In the genomic region with DNA sequence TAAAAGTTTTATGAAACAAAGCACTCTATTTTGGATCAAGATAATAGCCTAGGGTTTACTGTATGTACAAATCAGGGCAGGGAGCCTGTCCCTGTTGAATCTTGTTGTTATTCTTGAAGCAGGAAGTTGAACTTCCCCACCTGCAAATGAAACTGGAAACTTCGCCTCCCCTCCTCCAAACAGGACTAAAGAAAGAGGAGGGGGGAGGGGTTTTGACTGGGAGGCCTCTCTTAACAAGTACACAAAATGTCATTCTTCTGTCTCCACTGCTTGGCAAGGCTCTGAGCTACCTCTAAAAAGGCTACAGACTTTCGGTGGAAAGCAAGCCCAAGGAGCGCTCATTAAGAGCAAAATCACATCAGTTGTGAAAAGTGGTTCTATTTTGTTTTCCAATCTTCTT, we compare ENCODE assay signal across 18 mouse cellular contexts.
DNase-seq lines count a peak whose midpoint lies in the region; ATAC-seq and TF ChIP-seq lines count a peak whose summit lies in the region.
"Had no signal": no experiment of that assay in that cellular context is flagged by ENCODE, and none has a peak within 500 bp of the region (broad histone marks: within the 10 kb centered on the region; RNA-seq: fewer than 3 reads in every experiment).

No protein-coding gene starts in this region.

- TF ChIP-seq POLR2A in lung, adult 2 months (IDR thresholded peaks at IDR 0.05; ENCODE audit: borderline replicate concordance, extremely low read depth, low read depth, low read length) = no peak

- intact Hi-C loops in left cerebral cortex, postnatal 14 days (cut with DNase I) = no loop called here

- no peak for TF ChIP-seq CTCF in lung, postnatal 0 days (IDR thresholded peaks at IDR 0.05)
- no peak for TF ChIP-seq CTCF in lung, adult 2 months (IDR thresholded peaks at IDR 0.05; ENCODE audit: insufficient read depth, low read length)

- DNase-seq in hindbrain, embryonic 11.5 days (ENCODE audit: low spot score) = peak; percentile 9
- peak; percentile 11 for DNase-seq in lung, postnatal 0 days (ENCODE audit: low spot score)
- no peak for DNase-seq in lung, adult 2 months
- peak; percentile 35 for DNase-seq in embryonic facial prominence, embryonic 14.5 days (ENCODE audit: low spot score)
- no peak for DNase-seq in left cerebral cortex, postnatal 14 days (ENCODE audit: low spot score in 2 of 2)
- no peak for DNase-seq in adrenal gland, adult 8-10 months
- no peak for DNase-seq in thymus, postnatal 25 days
- DNase-seq: forebrain, postnatal 0 days; gastrocnemius, adult 2 months; kidney, adult 18-20 months; thymus, adult 2 months had no signal

- no peaks in the 10 kb centered on the region for H3K4me1 ChIP-seq in hindbrain, embryonic 11.5 days (replicated peaks; ENCODE audit: control insufficient read depth, insufficient read depth, low read length)
- H3K4me1 ChIP-seq in hindbrain, embryonic 16.5 days (ENCODE audit: control insufficient read depth, insufficient read depth, low read depth, low read length) = no peaks in the 10 kb centered on the region
- no peaks in the 10 kb centered on the region for H3K4me1 ChIP-seq in lung, postnatal 0 days (ENCODE audit: insufficient read depth, low read depth, low read length)
- H3K4me1 ChIP-seq in lung, adult 2 months (ENCODE audit: control insufficient read depth, insufficient read depth, low read length) = no peaks in the 10 kb centered on the region
- H3K4me1 ChIP-seq in embryonic facial prominence, embryonic 14.5 days (ENCODE audit: control insufficient read depth, insufficient read depth, low read length) = peaks cover 3% of the 10 kb centered on the region; the same call in 1 of the 2 replicates
- H3K4me1 ChIP-seq: embryonic facial prominence, embryonic 15.5 days; heart, embryonic 12.5 days; liver, embryonic 12.5 days; lung, embryonic 15.5 days had no signal

- H3K36me3 ChIP-seq in hindbrain, embryonic 11.5 days (ENCODE audit: control insufficient read depth, insufficient read depth, low read length) = no peaks in the 10 kb centered on the region
- H3K36me3 ChIP-seq in hindbrain, embryonic 16.5 days (ENCODE audit: control insufficient read depth, insufficient read depth, low read length) = no peaks in the 10 kb centered on the region
- H3K36me3 ChIP-seq in lung, postnatal 0 days (ENCODE audit: insufficient read depth, low read length) = no peaks in the 10 kb centered on the region
- no peaks in the 10 kb centered on the region for H3K36me3 ChIP-seq in embryonic facial prominence, embryonic 14.5 days (ENCODE audit: control insufficient read depth, insufficient read depth, low read length)
- H3K36me3 ChIP-seq: embryonic facial prominence, embryonic 15.5 days; heart, embryonic 12.5 days; liver, embryonic 12.5 days; lung, embryonic 15.5 days; midbrain, embryonic 12.5 days had no signal

- no peaks in the 10 kb centered on the region for H3K27me3 ChIP-seq in hindbrain, embryonic 11.5 days (ENCODE audit: control insufficient read depth, insufficient read depth, low read length)
- no peaks in the 10 kb centered on the region for H3K27me3 ChIP-seq in hindbrain, embryonic 16.5 days (replicated peaks; ENCODE audit: control insufficient read depth, insufficient read depth, low read length)
- no peaks in the 10 kb centered on the region for H3K27me3 ChIP-seq in lung, postnatal 0 days (replicated peaks; ENCODE audit: insufficient read depth, low read length)
- no peaks in the 10 kb centered on the region for H3K27me3 ChIP-seq in embryonic facial prominence, embryonic 14.5 days (replicated peaks; ENCODE audit: control insufficient read depth, insufficient read depth, low read length)
- H3K27me3 ChIP-seq: embryonic facial prominence, embryonic 15.5 days; heart, embryonic 12.5 days; liver, embryonic 12.5 days; lung, embryonic 15.5 days; midbrain, embryonic 12.5 days had no signal

- H3K4me3 ChIP-seq in hindbrain, embryonic 11.5 days (ENCODE audit: low read depth, low read length) = no peak overlapping the region
- no peak overlapping the region for H3K4me3 ChIP-seq in hindbrain, embryonic 16.5 days (ENCODE audit: low read length)
- no peak overlapping the region for H3K4me3 ChIP-seq in lung, postnatal 0 days (ENCODE audit: low read depth, low read length)
- no peak overlapping the region for H3K4me3 ChIP-seq in lung, adult 2 months (replicated peaks; ENCODE audit: extremely low read depth, low read depth, low read length)
- no peak overlapping the region for H3K4me3 ChIP-seq in embryonic facial prominence, embryonic 14.5 days (ENCODE audit: low read depth, low read length)
- H3K4me3 ChIP-seq: embryonic facial prominence, embryonic 15.5 days; gastrocnemius, adult 2 months; heart, embryonic 12.5 days; liver, embryonic 12.5 days; lung, embryonic 15.5 days; midbrain, embryonic 12.5 days had no signal

- ATAC-seq in hindbrain, embryonic 11.5 days (ENCODE audit: low FRiP score) = no peak
- no peak for ATAC-seq in hindbrain, embryonic 16.5 days
- ATAC-seq in lung, postnatal 0 days = no peak
- peak; percentile 41; the same call in 1 of the 2 replicates for ATAC-seq in embryonic facial prominence, embryonic 14.5 days (ENCODE audit: low read depth)
- ATAC-seq: forebrain, postnatal 0 days; liver, embryonic 12.5 days had no signal

- no peak overlapping the region for H3K4me2 ChIP-seq in hindbrain, embryonic 11.5 days (replicated peaks; ENCODE audit: low read depth, low read length)
- H3K4me2 ChIP-seq in hindbrain, embryonic 16.5 days (ENCODE audit: low read length) = no peak overlapping the region
- no peak overlapping the region for H3K4me2 ChIP-seq in lung, postnatal 0 days (replicated peaks; ENCODE audit: low read depth, low read length)
- H3K4me2 ChIP-seq in embryonic facial prominence, embryonic 14.5 days (ENCODE audit: low read depth, low read length) = no peak overlapping the region
- H3K4me2 ChIP-seq: embryonic facial prominence, embryonic 15.5 days; heart, embryonic 12.5 days; liver, embryonic 12.5 days; lung, embryonic 15.5 days; midbrain, embryonic 12.5 days had no signal

- no peaks in the 10 kb centered on the region for H3K9me3 ChIP-seq in hindbrain, embryonic 11.5 days (ENCODE audit: control insufficient read depth, low read length)
- no peaks in the 10 kb centered on the region for H3K9me3 ChIP-seq in hindbrain, embryonic 16.5 days (ENCODE audit: control insufficient read depth, low read length)
- H3K9me3 ChIP-seq in lung, postnatal 0 days (ENCODE audit: low read length) = no peaks in the 10 kb centered on the region
- no peaks in the 10 kb centered on the region for H3K9me3 ChIP-seq in embryonic facial prominence, embryonic 14.5 days (ENCODE audit: control insufficient read depth, low read length)
- H3K9me3 ChIP-seq: embryonic facial prominence, embryonic 15.5 days; heart, embryonic 12.5 days; liver, embryonic 12.5 days; lung, embryonic 15.5 days; midbrain, embryonic 12.5 days had no signal

- WGBS in hindbrain, embryonic 11.5 days = 61% methylated on average over 3 of the region's 3 CpGs
- WGBS in hindbrain, embryonic 16.5 days = 73% methylated on average over 3 of the region's 3 CpGs
- whole genome bisulfite sequencing in lung, postnatal 0 days = 40% methylated on average over 3 of the region's 3 CpGs
- 48% methylated on average over 3 of the region's 3 CpGs for WGBS in lung, adult 2 months
- WGBS in embryonic facial prominence, embryonic 14.5 days = 45% methylated on average over 3 of the region's 3 CpGs

- no peak for TF ChIP-seq EP300 in lung, postnatal 0 days (IDR thresholded peaks at IDR 0.05)

- no peak overlapping the region for H3K9ac ChIP-seq in hindbrain, embryonic 11.5 days (ENCODE audit: low read depth, low read length)
- H3K9ac ChIP-seq in hindbrain, embryonic 16.5 days (ENCODE audit: low read depth, low read length) = no peak overlapping the region
- H3K9ac ChIP-seq in lung, postnatal 0 days (replicated peaks; ENCODE audit: low read depth) = no peak overlapping the region
- no peak overlapping the region for H3K9ac ChIP-seq in embryonic facial prominence, embryonic 14.5 days (ENCODE audit: low read depth, low read length)
- H3K9ac ChIP-seq: embryonic facial prominence, embryonic 15.5 days; forebrain, postnatal 0 days; heart, embryonic 12.5 days; liver, embryonic 12.5 days; lung, embryonic 15.5 days; midbrain, embryonic 12.5 days had no signal

- no peak overlapping the region for H3K27ac ChIP-seq in hindbrain, embryonic 11.5 days (ENCODE audit: low read depth, low read length)
- no peak overlapping the region for H3K27ac ChIP-seq in hindbrain, embryonic 16.5 days (ENCODE audit: low read depth, low read length)
- no peak overlapping the region for H3K27ac ChIP-seq in lung, postnatal 0 days (ENCODE audit: low read length)
- H3K27ac ChIP-seq in embryonic facial prominence, embryonic 14.5 days (replicated peaks; ENCODE audit: low read depth, low read length) = no peak overlapping the region
- H3K27ac ChIP-seq: embryonic facial prominence, embryonic 15.5 days; gastrocnemius, adult 2 months; hindbrain, postnatal 0 days; liver, embryonic 12.5 days; lung, embryonic 15.5 days; midbrain, embryonic 12.5 days had no signal

Comparison
In these comparisons a context has a peak if more than half of its experiments do, and no peak if none do; other contexts are left out.
1. DNase-seq: peak in hindbrain, embryonic 11.5 days (single experiment), lung, postnatal 0 days (single experiment) and embryonic facial prominence, embryonic 14.5 days (single experiment); none in lung, adult 2 months (single experiment), left cerebral cortex, postnatal 14 days (0 of 2), adrenal gland, adult 8-10 months (single experiment) and thymus, postnatal 25 days (single experiment).